Mouse (Mus musculus): ENCODE data around the gene Gm21411. TPM values are rescaled to one million over a fixed set of nuclear protein-coding genes. Genes with fewer than 3 reads are reported as not detected.

Gm21411 gene
- not detected in 2 replicates for polyA plus RNA-seq (2015; fragmentation: Nextera tagmentation; extraction: Ambion mirVana)

DNA sequence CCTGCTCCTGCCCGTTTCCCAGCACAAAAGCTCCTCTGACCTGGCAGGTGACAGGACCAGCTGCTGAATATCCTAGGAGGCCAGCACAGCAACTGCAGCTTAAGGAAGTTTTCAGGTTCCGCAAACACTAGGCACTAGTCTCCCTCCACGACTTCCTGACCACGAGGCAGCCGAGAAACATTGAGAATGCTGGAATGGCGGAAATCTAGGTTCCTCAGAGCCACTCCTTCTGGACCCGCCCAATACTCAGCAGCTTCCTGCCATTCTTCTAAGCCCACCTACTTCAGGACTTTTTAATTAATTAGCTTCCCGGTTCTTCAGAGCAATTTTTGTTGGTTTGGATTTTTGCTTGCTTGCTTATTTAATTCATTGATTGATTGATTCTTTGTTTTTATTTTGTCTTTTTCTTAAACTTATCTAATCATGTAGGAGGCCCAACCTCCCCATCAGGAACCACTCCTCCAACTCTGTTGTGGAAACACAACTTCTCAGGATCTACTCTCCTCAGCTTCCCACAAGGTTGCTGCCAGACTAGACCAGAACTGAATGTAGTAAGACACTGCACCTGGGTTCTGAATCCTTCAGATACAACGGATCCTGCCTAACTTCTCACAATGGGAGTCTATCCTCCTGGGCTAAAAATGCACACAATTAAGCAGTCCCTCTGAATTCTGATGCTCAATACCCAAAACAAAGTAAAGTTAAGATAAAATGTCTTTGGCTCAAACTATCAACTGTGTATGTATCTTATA, at the start of gene Gm21411:
TSS of gene Gm21411 (minus strand) at position 205 of the 752 bp plus-strand sequence.

Other genes starting within 250 kb of the Gm21411 start
- not detected in 2 replicates for gene Zfp989, start 62.4 kb upstream of the Gm21411 start, polyA plus RNA-seq (2015; fragmentation: Nextera tagmentation; extraction: Ambion mirVana)
- not detected in 2 replicates for gene Rex2, start 112.3 kb upstream of the Gm21411 start, polyA plus RNA-seq (2015; fragmentation: Nextera tagmentation; extraction: Ambion mirVana)
- 5.4 and 7.6 TPM in 2 replicates for gene Zfp991, start 222.4 kb upstream of the Gm21411 start, polyA plus RNA-seq (2015; fragmentation: Nextera tagmentation; extraction: Ambion mirVana)

Measured in urinary bladder, postnatal 0 days (tissue).